Mouse (Mus musculus) cerebellum, postnatal 10 days (tissue): ENCODE results near the gene Map4k2.

Experiments used
- DNase-seq, 2 experiments: peaks; one replicate each; pipeline ENCODE4 v3.0.0; 2021; ENCODE audit warnings: mixed read lengths in 2 of 2

The Map4k2 gene

DNA sequence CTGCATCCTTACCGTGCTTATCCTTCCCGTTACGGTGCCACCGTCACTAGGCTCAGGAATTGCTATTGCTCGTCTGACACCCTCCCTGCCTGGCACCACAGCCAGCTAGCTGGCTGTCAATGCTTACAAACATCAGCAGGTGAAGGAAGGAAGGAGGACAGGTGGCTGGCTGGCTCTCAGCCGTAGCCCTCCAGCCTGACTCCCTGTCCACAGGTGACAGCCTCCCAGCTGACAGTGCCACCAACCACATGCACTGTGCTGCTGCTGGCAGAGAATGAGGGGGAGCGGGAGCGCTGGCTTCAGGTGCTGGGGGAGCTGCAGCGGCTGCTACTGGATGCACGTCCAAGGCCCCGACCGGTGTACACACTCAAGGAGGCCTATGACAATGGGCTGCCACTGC lies 22.8 kb upstream of the Map4k2 start:
- no peak for DNase-seq

DNA sequence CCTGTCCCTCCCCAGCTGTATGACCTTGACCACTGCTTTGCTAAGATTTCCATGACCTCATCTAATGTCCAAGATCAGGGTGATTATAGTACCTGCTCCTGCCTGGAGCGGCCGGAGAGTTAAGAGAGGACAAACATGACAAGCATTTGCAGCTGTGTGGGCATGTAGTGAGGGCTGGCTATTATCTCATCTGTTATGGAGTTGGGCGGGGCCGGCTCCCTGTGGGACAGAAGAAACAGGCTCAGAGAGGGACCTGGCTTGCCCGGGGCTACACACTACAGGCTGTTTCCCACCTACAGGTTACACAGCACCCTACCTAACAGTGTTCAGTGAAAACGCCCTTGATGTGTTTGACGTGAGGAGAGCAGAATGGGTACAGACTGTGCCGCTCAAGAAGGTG lies 19.6 kb upstream of the Map4k2 start:
- no peak for DNase-seq

DNA sequence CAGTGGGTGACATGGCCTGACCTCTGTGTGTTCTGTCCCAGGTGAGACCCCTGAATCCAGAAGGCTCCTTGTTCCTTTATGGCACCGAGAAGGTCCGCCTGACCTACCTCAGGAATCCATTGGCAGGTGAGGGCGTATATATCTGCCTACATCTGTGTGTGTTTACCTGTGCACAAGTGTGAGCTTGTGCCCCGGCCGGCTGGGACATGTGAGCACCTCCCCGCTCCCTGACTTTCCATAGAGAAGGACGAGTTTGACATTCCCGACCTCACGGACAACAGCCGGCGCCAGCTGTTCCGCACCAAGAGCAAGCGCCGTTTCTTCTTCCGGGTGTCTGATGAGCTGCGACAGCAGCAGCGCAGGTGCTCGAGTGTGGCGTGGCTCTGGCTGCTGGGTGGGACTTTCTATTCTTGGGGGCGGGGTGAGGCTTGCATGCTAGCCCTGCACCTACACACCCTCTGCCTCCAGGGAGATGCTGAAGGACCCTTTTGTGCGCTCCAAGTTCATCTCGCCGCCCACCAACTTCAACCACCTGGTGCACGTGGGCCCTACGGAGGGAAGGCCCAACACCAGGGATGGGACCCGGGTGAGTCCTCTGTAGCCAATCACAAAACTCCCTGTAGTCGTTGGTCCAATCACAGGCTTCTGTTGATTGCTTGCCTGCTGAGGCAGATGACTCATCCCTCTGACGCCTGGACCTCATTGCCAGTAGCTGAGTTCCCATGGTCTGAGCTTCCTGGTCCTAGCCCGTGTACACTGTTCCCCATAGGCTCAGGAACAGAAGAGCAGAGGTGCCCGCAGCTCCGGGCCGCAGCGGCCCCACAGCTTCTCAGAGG lies 18.9 kb upstream of the Map4k2 start:
- DNase-seq, result no peak

DNA sequence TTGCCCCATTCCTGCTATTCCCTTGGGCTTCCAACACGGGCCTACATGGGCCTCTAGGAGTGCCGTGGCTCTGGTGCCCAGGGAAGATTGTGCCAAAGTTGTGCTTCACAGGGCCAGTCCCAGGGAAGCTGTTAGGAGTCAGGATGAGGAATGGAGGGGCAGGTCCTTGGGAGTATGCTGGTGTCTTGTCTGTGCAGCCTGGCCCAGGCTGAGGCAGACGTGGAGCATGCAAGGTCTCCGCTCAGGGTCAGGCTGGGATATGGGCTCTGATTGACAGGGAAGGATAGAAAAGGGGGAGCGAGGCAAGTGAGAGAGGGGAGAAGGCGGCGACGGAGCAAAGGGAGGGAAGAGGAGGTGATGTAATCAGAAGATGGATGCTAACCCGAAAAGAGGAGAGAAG lies 16.2 kb upstream of the Map4k2 start:
- DNase-seq, result no peak

DNA sequence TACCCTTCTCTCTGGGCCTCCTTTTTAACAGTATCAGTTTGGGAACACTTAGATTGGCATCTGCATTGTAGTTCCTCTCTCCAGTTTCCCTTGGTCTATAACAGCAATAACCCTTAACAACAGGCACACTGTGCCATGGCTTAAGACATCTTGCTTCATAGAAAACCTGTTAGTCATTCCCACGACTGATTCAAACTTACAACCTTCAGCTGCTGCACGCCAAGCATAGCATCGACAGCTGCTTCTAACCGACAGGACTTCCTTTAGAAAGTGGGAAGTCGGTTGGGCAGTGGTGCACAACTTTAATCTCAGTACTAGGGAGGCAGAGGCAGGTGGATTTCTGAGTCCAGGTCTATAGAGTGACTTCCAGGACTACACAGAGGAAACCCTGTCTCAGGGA lies 9.8 kb upstream of the Map4k2 start:
- no peak for DNase-seq

DNA sequence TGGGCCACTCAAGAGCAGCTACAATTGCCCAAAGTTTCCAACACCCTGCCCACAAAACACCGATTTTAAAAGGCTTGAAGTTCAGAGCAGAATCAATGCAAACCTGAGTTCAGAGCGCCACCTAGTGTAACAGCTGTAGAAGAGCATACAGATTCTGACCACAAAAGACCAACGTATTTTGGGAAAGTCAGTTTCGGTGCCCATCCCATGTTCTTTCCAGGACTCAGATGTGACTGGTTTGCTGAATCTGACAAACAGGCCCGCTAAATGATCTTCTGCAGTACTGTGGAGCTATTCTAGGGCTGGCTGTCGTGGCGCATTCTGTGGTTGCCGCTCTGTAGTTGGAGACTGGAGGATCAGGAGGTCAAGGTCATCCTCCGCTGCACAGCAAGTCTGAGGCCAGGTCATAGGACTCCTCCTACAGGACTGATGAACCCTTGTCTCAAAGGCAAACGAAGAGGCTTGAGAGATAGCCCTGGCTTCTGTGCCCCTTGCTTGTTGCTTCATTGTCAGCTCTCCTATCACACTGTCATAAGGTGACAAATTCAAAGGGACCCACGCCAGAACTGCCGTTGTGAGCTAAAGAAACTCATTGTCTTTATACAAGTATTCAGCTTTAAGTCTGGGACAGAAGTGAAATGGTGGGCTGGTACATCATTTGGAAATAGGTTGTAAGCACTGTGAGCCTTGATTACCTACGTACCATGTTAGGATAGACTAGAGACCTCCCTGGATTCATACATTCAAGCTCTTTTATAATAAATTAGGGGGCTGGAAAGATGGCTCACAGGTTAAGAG lies 9.0 kb upstream of the Map4k2 start:
- DNase-seq, result peak; percentile 82 to 87

DNA sequence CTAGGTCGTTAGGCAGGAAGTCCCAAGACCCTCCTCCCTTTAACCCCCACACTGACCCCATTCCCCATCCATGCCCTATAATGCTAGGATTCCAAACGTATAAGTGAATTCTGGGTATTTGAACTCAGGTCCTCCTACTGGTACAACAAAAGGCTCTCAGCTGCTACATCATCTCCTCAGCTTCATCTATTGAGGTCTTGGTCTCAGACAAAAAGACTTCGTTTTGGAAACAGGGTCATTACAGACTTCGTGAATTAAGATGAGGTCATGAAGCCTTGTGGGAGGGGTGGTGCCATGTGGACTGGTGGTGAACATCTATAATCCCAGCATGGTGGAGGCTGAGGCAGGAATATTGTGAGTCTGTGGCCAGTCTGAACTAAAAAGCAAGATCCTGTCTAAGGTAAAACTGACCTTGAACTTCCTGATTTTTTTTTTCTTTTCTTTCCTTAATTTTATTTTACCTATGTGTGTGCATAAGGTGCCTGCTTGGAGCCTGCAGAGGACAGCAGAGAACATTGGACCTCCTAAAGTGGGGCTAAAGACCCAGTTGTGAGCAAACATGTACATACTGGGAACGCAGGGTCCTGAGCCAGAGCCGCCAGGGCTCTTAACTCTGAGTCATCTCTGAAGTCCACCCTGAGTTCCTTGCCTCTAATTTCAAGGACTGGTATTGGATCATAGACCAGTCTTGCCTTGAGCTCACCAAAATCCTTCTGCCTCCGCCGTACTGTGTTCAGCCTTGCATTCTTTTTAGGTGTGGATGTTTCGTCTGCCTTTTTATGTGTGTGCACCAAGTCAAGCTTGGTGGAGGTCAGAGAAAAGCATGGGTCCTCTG lies 7.0 kb upstream of the Map4k2 start:
- no peak for DNase-seq

DNA sequence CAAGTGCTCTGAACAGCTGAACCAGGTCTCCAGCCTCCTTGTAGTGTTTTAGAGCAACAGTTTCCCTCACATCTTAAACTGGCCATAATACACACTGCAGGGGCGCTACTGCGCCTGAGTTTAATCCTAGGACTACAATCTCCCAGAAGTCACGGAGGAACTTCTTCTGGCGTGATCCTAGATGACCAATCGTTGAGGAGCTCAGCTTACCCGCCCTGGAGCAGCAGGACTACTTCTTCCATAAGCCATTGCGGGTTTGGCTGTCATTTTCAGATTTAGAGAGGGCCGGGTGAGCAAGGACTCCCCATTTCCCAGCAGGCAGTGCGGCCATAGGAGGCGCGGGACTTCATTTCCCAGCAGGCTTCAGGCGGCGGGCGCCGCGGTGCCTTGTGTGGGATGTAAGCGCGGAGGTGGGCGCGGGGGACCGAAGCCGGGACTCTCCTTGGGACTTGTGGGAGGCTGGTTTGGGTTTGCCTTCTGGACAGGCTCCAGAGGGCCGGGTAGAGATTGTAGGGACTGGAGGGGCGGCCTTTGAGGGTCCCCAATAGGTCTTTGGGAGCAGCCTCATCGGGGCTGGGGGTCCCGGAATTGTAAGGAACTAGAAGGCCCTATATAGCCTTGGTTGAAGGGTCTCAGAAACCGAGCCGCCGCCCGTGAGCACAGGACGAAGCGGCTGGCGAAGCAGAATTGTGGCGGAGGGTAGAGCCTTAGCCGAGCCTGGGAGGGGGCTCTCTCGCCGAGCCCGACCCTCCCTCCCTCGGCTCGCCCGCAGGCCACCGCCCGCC lies 6.1 kb upstream of the Map4k2 start, which contains the start of gene Men1:
Men1 (plus strand) TSS at position 307 of the 785 bp plus-strand sequence.
- peak; percentile 94 to 97 for DNase-seq

DNA sequence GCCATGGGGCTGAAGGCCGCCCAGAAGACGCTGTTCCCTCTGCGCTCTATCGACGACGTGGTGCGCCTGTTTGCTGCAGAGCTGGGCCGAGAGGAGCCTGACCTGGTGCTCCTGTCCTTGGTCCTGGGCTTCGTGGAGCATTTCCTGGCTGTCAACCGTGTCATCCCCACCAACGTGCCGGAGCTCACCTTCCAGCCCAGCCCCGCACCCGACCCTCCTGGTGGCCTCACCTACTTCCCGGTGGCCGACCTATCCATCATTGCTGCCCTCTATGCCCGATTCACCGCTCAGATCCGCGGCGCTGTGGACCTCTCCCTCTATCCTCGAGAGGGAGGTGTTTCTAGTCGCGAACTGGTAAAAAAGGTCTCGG lies 5.5 kb upstream of the Map4k2 start:
- peak; percentile 48 to 62 for DNase-seq

DNA sequence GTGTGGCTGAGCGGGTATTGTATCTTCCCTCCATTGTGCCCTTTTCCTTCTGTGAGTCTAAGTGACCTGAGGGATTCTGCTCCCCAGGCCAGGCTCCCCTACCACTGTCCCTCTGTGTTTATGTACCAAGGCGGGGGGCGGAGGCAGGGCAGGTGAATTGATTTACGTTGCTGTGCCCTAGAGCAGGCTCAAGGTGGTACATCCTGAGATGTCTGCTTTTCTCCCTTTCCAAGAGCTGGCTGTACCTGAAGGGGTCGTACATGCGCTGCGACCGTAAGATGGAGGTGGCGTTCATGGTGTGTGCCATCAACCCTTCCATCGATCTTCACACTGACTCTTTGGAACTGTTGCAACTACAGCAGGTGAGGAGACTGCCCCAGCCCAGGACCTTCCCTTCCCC lies 4.0 kb upstream of the Map4k2 start:
- no peak for DNase-seq

DNA sequence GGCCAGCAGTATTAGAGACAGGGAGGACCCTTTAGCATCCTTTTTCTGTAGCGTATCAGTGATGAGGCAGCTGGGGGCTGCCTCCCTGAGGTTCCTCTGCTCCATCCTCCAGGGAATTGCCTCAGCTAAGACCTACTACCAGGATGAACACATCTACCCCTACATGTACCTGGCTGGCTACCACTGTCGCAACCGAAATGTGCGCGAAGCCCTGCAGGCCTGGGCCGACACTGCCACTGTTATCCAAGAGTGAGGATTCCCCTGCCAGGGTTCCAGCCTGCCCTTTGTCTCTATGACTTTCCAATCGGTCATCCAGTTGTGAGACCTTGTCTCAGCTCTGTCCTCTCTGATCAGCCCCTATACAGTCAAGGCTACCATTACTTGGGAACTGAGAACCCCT lies 2.8 kb upstream of the Map4k2 start:
- DNase-seq, result no peak

DNA sequence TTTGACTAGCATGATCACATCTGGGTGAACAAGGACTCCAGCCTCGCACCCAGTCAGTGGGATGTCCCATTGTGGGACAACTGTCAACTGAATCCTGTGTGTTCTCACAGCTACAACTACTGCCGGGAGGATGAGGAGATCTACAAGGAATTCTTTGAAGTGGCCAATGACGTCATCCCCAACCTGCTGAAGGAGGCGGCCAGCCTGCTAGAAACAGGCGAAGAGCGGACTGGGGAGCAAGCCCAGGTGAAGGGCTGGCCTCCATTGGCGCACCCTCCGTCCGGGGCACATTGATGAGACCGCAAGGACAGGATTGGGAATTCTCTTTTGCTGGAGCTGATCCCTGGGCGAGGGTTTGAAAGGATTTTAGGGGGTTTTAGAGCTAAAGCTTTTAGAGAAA lies 2.2 kb upstream of the Map4k2 start:
- no peak for DNase-seq

DNA sequence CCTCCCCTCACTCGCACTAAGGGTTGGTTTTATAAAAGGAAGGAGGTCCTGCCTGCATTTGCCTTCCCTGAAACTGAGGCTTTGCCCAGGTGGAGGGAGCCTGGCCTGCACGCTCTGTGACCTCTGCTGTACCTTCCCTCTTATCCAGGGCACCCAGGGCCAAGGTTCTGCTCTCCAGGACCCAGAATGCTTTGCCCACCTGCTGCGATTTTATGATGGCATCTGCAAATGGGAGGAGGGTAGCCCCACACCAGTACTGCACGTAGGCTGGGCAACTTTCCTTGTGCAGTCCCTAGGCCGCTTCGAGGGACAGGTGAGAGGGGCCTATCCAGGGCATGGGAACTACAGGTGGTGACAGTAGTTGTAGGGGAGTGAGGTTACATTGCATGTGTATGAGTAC lies 1.7 kb upstream of the Map4k2 start:
- no peak for DNase-seq

DNA sequence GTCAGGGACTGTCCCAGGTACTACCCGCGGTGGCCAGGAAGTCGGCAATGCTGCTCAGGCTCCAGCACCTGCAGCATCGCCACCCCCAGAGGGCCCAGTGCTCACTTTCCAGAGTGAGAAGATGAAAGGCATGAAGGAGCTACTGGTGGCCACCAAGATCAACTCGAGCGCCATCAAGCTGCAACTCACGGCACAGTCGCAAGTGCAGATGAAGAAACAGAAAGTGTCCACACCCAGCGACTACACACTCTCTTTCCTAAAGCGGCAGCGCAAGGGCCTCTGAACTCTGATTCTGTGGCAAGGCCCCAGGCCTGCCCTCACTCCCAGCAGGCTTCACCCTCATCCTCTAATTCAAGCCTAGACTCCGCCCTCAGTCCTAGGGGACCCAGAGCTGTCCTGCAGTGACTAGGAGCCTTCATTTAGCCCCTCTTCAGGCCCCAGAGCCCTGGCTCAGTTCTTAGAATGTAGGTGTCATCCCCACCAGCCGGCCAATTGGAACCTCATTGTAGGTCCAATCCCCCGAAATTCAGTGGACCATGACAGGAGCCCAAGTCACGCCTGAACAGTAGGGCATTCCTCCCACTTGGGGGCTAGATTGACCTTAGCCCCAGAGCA lies 938 bp upstream of the Map4k2 start:
- no peak for DNase-seq

DNA sequence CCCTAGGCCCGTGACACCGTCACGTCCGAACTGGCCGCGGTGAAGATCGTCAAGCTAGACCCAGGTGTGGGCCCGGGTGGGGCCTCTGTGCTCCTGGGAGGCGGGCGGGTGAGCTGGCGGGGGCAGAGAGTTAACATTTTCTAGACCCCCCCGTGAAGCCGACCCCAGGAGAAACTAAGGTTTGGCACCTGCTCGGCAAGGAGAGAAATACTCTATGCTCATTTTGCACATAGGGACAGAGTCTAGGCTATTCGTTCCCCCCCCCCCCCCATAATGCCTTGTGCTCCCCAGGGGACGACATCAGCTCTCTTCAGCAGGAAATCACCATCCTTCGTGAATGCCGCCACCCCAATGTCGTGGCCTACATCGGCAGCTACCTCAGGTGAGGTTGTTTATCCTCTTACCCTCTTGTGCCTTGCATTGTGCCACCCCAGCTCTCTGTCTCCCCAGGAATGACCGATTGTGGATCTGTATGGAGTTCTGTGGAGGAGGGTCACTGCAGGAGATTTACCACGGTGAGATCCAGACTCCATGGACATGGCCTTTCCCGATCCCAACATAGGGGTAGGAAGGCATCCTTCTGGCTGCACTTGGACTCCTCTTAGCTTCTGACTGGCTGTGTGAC lies 630 bp downstream of the Map4k2 start:
- no peak for DNase-seq

DNA sequence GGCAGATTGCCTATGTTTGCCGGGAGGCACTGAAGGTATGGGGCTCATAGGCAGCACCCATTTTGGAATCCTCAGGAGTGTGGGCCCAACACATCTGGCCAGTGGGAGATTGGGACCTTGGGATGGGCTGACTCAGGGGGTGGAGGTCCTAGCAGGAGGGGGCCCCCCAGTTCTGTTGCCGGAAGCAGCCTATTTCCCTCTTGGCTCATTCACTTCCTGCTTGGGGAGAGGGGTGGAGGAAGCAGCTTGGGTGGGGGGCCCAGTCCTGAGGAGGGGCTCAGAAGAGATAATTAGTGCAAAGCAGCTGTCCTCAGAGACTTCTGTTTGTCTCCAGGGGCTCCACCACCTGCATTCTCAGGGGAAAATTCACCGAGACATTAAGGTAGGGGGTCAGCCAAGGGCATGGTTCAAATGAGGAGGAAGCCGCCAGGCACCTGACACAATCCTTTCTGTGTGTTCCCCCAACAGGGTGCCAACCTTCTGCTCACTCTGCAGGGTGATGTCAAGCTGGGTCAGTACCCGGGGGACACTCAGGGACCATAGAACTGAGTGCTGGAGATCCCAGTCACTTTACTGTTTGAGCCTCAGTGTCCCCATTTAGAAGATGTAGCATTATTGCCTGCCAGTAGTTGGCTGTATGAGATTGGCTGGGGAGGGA lies 1.5 kb downstream of the Map4k2 start:
- no peak for DNase-seq

DNA sequence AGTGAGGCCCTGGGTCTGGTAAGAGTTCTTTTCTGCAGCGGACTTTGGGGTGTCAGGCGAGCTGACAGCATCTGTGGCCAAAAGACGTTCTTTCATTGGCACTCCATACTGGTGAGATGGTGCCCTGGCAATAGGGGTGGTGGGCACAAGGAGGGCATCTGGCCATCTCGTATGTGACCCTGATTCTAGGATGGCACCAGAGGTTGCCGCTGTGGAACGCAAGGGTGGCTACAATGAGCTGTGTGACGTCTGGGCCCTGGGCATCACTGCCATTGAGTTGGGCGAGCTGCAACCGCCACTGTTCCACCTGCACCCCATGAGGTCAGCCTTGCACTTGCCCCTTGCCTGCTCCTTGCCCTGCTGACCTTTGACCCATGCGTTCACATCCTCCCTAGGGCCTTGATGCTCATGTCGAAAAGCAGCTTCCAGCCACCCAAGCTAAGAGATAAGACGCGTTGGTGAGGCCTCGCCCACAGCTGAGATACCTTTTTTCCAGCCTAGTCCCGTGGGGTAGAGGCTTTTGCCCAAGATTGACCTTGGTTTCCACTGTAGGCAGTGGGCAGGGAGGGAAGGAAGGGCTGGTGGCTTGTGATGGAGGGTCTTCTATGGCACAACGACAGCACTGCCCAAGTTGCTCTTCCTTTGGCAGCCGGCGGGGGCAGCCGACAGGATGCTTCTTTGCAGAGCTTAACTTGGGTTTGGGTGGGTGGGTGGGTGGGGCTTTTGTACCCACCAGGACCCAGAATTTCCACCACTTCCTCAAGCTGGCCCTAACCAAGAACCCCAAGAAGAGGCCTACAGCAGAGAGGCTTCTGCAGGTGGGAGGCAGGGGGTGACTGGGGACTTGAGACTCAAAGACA lies 2.4 kb downstream of the Map4k2 start:
- no peak for DNase-seq

DNA sequence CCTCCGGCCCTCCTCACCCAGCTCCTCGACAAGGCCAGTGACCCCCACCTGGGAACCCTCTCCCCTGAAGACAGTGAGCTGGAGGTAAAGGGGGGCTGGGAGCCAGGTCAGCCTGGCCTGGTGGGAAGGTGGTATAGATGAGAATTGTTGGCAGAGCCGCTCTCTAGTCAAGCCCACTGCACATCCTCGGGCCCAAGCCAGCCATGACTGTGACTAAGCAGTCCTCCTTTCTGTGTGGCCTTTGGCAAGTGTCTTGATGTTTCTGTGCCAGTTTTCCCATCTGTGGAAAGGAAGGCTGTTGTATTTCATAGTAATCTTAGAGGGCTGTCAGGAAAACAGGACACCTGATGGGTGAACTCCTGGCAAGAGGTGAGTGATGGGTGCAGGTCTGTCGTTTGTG lies 3.1 kb downstream of the Map4k2 start:
- peak; percentile 61 to 70 for DNase-seq

DNA sequence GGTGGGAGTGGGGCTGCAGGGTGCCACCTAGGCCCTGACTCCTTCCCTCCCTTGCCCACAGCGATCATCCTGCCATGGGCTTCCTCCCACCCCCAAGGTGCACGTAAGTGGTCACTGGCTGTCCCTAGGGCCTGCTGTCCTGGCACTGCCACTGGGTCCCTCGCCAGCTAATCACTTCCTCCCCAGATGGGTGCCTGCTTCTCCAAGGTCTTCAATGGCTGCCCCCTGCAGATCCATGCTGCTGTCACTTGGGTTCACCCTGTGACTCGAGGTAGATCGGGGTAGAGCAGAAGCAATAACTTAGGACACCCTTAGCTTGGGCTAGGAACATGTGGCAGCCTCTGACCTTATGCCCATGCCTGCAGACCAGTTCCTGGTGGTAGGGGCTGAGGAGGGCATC lies 5.1 kb downstream of the Map4k2 start:
- no peak for DNase-seq

DNA sequence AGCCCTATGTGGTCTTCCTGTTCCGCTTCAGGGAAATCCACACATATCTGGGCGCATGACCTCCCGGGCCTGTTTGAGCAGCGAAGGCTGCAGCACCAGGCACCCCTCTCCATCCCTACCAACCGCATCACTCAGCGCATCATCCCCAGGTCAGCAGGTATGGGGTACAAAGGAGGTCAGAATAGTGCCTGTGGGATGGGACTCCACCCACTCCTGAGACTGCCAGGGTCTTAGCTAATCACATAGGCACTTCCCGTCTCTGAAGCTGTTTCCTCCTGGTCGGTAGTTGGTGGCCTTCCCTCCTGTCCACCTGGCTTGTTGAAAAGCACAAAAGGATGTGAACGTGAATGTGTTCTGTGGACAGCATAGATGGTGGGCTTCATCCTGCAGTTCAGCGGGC lies 5.7 kb downstream of the Map4k2 start:
- DNase-seq, result no peak
